Mouse (Mus musculus) A20 (cell line): ENCODE measurements around the gene Pih1d2.
"Not testable (repeated sequence)": the region's sequence is repeated elsewhere in the genome, so short reads cannot be mapped to it uniquely, and the experiment has no call there.

Source experiments
- DNase-seq: peaks from one replicate; pipeline ENCODE4 v3.0.0-alpha.2; 2011; ENCODE audit warnings: low read depth, low spot score

Gene Pih1d2

GRCm38 (mm10) chr9:50617794-50618330, 741 bp downstream of the Pih1d2 start:
- no peak for DNase-seq

- not testable (repeated sequence) for DNase-seq
Measured at GRCm38 (mm10) chr9:50630903-50631302, 13.8 kb downstream of the Pih1d2 start.

- DNase-seq, result peak; percentile 16
Measured at GRCm38 (mm10) chr9:50632016-50632688, 15.0 kb downstream of the Pih1d2 start.

- DNase-seq, result peak; percentile 42
Measured at GRCm38 (mm10) chr9:50633059-50633458, 15.9 kb downstream of the Pih1d2 start.

GRCm38 (mm10) chr9:50634270-50634669, 17.1 kb downstream of the Pih1d2 start:
- DNase-seq, result no peak

GRCm38 (mm10) chr9:50646826-50647370, 29.8 kb downstream of the Pih1d2 start:
- no peak for DNase-seq

GRCm38 (mm10) chr9:50650503-50650902, 33.4 kb downstream of the Pih1d2 start:
- DNase-seq, result no peak

GRCm38 (mm10) chr9:50658391-50658790, 41.3 kb downstream of the Pih1d2 start:
- DNase-seq, result peak; percentile 74

GRCm38 (mm10) chr9:50658941-50659388, 41.8 kb downstream of the Pih1d2 start:
- DNase-seq, result no peak

- peak; percentile 95 for DNase-seq
Measured at GRCm38 (mm10) chr9:50659392-50660217, 42.5 kb downstream of the Pih1d2 start, which contains the start of gene Dlat. Gene Dlat (minus strand): TSS chr9:50659780.

GRCm38 (mm10) chr9:50660431-50660830, 43.3 kb downstream of the Pih1d2 start:
- DNase-seq, result peak; percentile 62

- DNase-seq, result no peak
Measured at GRCm38 (mm10) chr9:50664826-50665225, 47.7 kb downstream of the Pih1d2 start.

- no peak for DNase-seq
Measured at GRCm38 (mm10) chr9:50666442-50666841, 49.3 kb downstream of the Pih1d2 start.

- DNase-seq, result no peak
Measured at GRCm38 (mm10) chr9:50667579-50668498, 50.7 kb downstream of the Pih1d2 start.

GRCm38 (mm10) chr9:50670690-50671089, 53.6 kb downstream of the Pih1d2 start:
- peak; percentile 78 for DNase-seq
